Mouse (Mus musculus): ENCODE data around the gene Lhx6. TPM values are rescaled to one million over a fixed set of nuclear protein-coding genes. Genes with fewer than 3 reads are reported as not detected.

The Lhx6 gene
- total and polyA plus RNA-seq, 3 experiments = 1.3 to 3.0 TPM; not detected in 1

- peaks cover 0 to 1% of the 10 kb centered on the region in 2 experiments; a peak in 2 of 4 replicates for H3K27me3 ChIP-seq (ENCODE audit: control insufficient read depth in 1 of 2, insufficient read depth in 2 of 2, low read length in 2 of 2)
- 0 out of 2 replicates have a peak overlapping the region, but pooled peaks have one; percentile 14 for H3K9ac ChIP-seq (ENCODE audit: control insufficient read depth, low read depth, low read length, poor library complexity, severe bottlenecking)
- TF ChIP-seq ETS1 (IDR thresholded peaks at IDR 0.05; ENCODE audit: low read depth, low read length) (no peak), ZNF384 (IDR thresholded peaks at IDR 0.05; ENCODE audit: low read depth, low read length) (no peak), EP300 (IDR thresholded peaks at IDR 0.05; ENCODE audit: low read depth in 1 of 2, low read length in 2 of 2) (0 out of 4 replicates have a peak, but pooled peaks of 1 of the 2 experiments have one; percentile 5), KAT2A (conservative IDR thresholded peaks at IDR 0.05; ENCODE audit: low read depth, low read length) (no peak)
- H3K36me3 ChIP-seq (ENCODE audit: control insufficient read depth in 1 of 2, insufficient read depth in 2 of 2, low read length in 2 of 2) = peaks cover 0 to 12% of the 10 kb centered on the region in 2 experiments; a peak in 2 of 4 replicates
- no peaks in the 10 kb centered on the region for H3K9me3 ChIP-seq (replicated peaks; ENCODE audit: insufficient read depth, low read length)
- no peaks in the 10 kb centered on the region for H3K79me2 ChIP-seq (ENCODE audit: control insufficient read depth, insufficient read depth, low read length, poor library complexity)
- H3K4me3 ChIP-seq (ENCODE audit: control insufficient read depth in 1 of 2, insufficient read depth in 1 of 2, low read depth in 2 of 2, low read length in 2 of 2) = peak overlapping the region; percentile 19 to 78; a peak in 2 of 4 replicates
- peak; percentile 71 for DNase-seq (ENCODE audit: low read depth, low spot score)
- H3K27ac ChIP-seq (ENCODE audit: control insufficient read depth, low read depth, low read length) = no peak overlapping the region
- peaks cover 12 to 25% of the 10 kb centered on the region in 2 experiments for H3K4me1 ChIP-seq (ENCODE audit: control insufficient read depth in 1 of 2, insufficient read depth in 2 of 2, low read length in 2 of 2)
These were observed 12.5 kb downstream of the Lhx6 start for GRCm38 (mm10) chr2:36092748-36093147.

GRCm38 (mm10) chr2:36090853-36091741, 14.1 kb downstream of the Lhx6 start:
- Histone ChIP-seq H3K4me3 (ENCODE audit: control insufficient read depth in 1 of 2, insufficient read depth in 1 of 2, low read depth in 2 of 2, low read length in 2 of 2) (peak overlapping the region; percentile 61 to 78), H3K9me3 (replicated peaks; ENCODE audit: insufficient read depth, low read length) (no peaks in the 10 kb centered on the region), H3K27ac (ENCODE audit: control insufficient read depth, low read depth, low read length) (no peak overlapping the region), H3K27me3 (ENCODE audit: control insufficient read depth in 1 of 2, insufficient read depth in 2 of 2, low read length in 2 of 2) (peaks cover 0 to under 1% of the 10 kb centered on the region in 2 experiments; a peak in 1 of 4 replicates), H3K4me1 (ENCODE audit: control insufficient read depth in 1 of 2, insufficient read depth in 2 of 2, low read length in 2 of 2) (peaks cover 12 to 25% of the 10 kb centered on the region in 2 experiments), H3K36me3 (ENCODE audit: control insufficient read depth in 1 of 2, insufficient read depth in 2 of 2, low read length in 2 of 2) (peaks cover 0 to 12% of the 10 kb centered on the region in 2 experiments; a peak in 2 of 4 replicates), H3K9ac (ENCODE audit: control insufficient read depth, low read depth, low read length, poor library complexity, severe bottlenecking) (peak overlapping the region; percentile 49), H3K79me2 (ENCODE audit: control insufficient read depth, insufficient read depth, low read length, poor library complexity) (no peaks in the 10 kb centered on the region)
- TF ChIP-seq MAX (IDR thresholded peaks at IDR 0.05; ENCODE audit: low read length) (peak; percentile 64; the same call in 1 of the 2 replicates), NELFE (IDR thresholded peaks at IDR 0.05; ENCODE audit: low read depth, low read length) (peak; percentile 64), MYC (IDR thresholded peaks at IDR 0.05; ENCODE audit: low read depth, low read length) (peak; percentile 53; the same call in 1 of the 2 replicates), MXI1 (IDR thresholded peaks at IDR 0.05; ENCODE audit: low read depth, low read length) (peak; percentile 67), CTCF (IDR thresholded peaks at IDR 0.05 in 2 of 3, conservative IDR thresholded peaks at IDR 0.05 in 1 of 3; ENCODE audit: control insufficient read depth in 1 of 3, insufficient read depth in 1 of 3, low read depth in 2 of 3, low read length in 3 of 3, poor library complexity in 1 of 3, severe bottlenecking in 1 of 3) (no peak), JUND (IDR thresholded peaks at IDR 0.05; ENCODE audit: low read depth, low read length) (no peak), SIN3A (IDR thresholded peaks at IDR 0.05; ENCODE audit: low read length) (peak; percentile 63; the same call in 1 of the 2 replicates), POLR2AphosphoS2 (IDR thresholded peaks at IDR 0.05; ENCODE audit: low read length) (0 out of 2 replicates have a peak, but pooled peaks have one; percentile 28), TBP (IDR thresholded peaks at IDR 0.05; ENCODE audit: low read depth, low read length) (0 out of 2 replicates have a peak, but pooled peaks have one; percentile 32), ZKSCAN1 (IDR thresholded peaks at IDR 0.05; ENCODE audit: low read depth, low read length) (no peak), ZMIZ1 (IDR thresholded peaks at IDR 0.05; ENCODE audit: low read depth, low read length) (0 out of 2 replicates have a peak, but pooled peaks have one; percentile 63), HCFC1 (IDR thresholded peaks at IDR 0.05; ENCODE audit: low read depth, low read length) (peak; percentile 55; the same call in 1 of the 2 replicates), TCF12 (IDR thresholded peaks at IDR 0.05; ENCODE audit: low read depth, low read length) (peak; percentile 13; the same call in 1 of the 2 replicates), POLR2A (IDR thresholded peaks at IDR 0.05; ENCODE audit: control insufficient read depth in 1 of 2, insufficient read depth in 1 of 2, low read depth in 1 of 2, low read length in 2 of 2, poor library complexity in 1 of 2) (peak; percentile 45 to 80; a peak in 3 of 4 replicates), GABPA (IDR thresholded peaks at IDR 0.05; ENCODE audit: low read depth, low read length) (no peak), NRF1 (IDR thresholded peaks at IDR 0.05; ENCODE audit: insufficient read depth, low read depth, low read length, poor library complexity, severe bottlenecking) (peak; percentile 74), EP300 (IDR thresholded peaks at IDR 0.05; ENCODE audit: low read depth in 1 of 2, low read length in 2 of 2) (no peak), USF1 (IDR thresholded peaks at IDR 0.05; ENCODE audit: low read depth, low read length) (no peak)
- DNase-seq (ENCODE audit: low read depth, low spot score) = peak; percentile 96
